Mouse (Mus musculus): ENCODE measurements at regions not wholly inside any gene's neighbourhood (a gene's known extent, or its start where the extent isn't known, plus 50 kb on each side); places are given as distances from the start of the nearest gene placed in this dataset.

- peak; percentile 44 for DNase-seq (ENCODE audit: low read depth, low spot score)
Measured at GRCm38 (mm10) chr12:35640911-35641345, 106.1 kb upstream of the Ahr start.

DNA sequence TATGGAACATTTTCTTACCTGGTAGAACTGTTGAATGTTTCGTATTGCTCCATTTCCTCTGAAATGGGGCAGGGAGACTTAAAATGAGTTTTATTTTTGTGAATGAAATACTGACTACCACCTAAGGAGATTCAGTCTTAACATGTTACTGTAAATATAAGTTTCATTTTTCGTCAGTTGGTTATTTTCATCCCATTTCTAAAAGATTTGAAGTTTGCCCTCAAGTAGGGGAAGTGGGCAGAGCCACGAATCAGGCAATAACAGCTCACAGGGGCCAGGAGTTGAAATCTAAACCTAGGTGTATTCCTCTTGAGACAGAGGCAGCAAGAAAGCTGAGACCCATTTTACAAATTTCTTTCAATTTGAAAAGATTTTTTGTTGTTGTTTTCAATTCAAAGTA is 88.6 kb upstream of the Ahr start:
- no peak for DNase-seq (ENCODE audit: low read depth, low spot score)

GRCm38 (mm10) chr12:35614885-35615284 is 80.0 kb upstream of the Ahr start:
- no peak for DNase-seq (ENCODE audit: low read depth, low spot score)

GRCm38 (mm10) chr12:35607652-35608051 is 72.8 kb upstream of the Ahr start:
- DNase-seq (ENCODE audit: low read depth, low spot score) = no peak

DNA sequence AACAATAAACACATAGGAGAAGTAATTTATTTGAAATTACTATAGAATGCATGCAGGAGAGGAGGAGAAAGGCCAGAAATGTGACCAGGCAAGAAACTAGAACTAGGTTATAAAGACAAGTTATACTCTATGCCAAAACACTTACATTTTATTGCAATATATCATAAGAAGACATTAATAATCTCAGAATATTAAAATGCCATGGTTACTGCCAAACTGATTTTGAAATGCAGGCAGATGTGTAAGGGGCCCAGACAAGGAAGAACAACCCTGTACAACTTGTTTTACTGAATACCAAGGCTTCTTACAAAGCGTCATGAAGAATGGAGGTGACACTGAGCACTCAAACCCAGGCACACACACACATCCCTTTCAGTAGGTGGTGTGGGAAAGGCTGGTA is 68.9 kb upstream of the Ahr start:
- DNase-seq (ENCODE audit: low read depth, low spot score) = no peak

- no peak for DNase-seq (ENCODE audit: low read depth, low spot score)
Measured at GRCm38 (mm10) chr12:35602589-35602988, 67.8 kb upstream of the Ahr start.

GRCm38 (mm10) chr12:35598298-35598697 is 63.5 kb upstream of the Ahr start:
- no peak for DNase-seq (ENCODE audit: low read depth, low spot score)

- peak; percentile 82 for DNase-seq (ENCODE audit: low read depth, low spot score)
Measured at GRCm38 (mm10) chr12:35592866-35593265, 58.0 kb upstream of the Ahr start.

Data from R1 (cell line).